Comparison of ENCODE assay signal across 8 mouse cellular contexts in genomic region chr3:152209967-152210634, GRCm38 (mm10). TPM values are rescaled to one million over a fixed set of nuclear protein-coding genes. Genes with fewer than 3 reads are reported as not detected.
DNase-seq lines count a peak whose midpoint lies in the region; ATAC-seq lines count a peak whose summit lies in the region.

Gene Dnajb4 (minus strand): TSS chr3:152210302.
Gene Fubp1 (plus strand): TSS chr3:152210422.

- H3K9ac ChIP-seq in hindbrain, embryonic 15.5 days = peak within 1 kb of the TSS; percentile 100

- H3K4me1 ChIP-seq in hindbrain, embryonic 15.5 days (replicated peaks) = peaks cover 34% of the 10 kb centered on the region

- no peaks in the 10 kb centered on the region for H3K36me3 ChIP-seq in hindbrain, embryonic 15.5 days

- H3K27me3 ChIP-seq in hindbrain, embryonic 15.5 days = no peaks in the 10 kb centered on the region

- peak within 1 kb of the TSS; percentile 79 for H3K4me2 ChIP-seq in hindbrain, embryonic 15.5 days

- under 1% methylated on average over 84 of the region's 85 CpGs for WGBS in hindbrain, embryonic 15.5 days

- peak within 1 kb of the TSS; percentile 99 for H3K4me3 ChIP-seq in hindbrain, embryonic 15.5 days

- H3K9me3 ChIP-seq in hindbrain, embryonic 15.5 days = no peaks in the 10 kb centered on the region

- H3K27ac ChIP-seq in hindbrain, embryonic 15.5 days (replicated peaks) = peak within 1 kb of the TSS; percentile 100

- peak; percentile 97 for ATAC-seq in hindbrain, embryonic 15.5 days (ENCODE audit: low FRiP score, low read depth)

- peak; percentile 98 for DNase-seq in R1 (ENCODE audit: low read depth, low spot score)
- DNase-seq in cerebellum, postnatal 25 days = peak; percentile 100
- DNase-seq in frontal cortex, postnatal 36 days (ENCODE audit: low spot score in 2 of 2) = peak; percentile 100
- peak; percentile 98 for DNase-seq in left cerebral cortex, adult 11 months (ENCODE audit: low spot score)
- DNase-seq in lung, postnatal 4 days = peak; percentile 99 to 100
- DNase-seq in retina, postnatal 7 days (ENCODE audit: low read depth, low spot score) = peak; percentile 98
- peak; percentile 100 for DNase-seq in urinary bladder, adult 2 months (ENCODE audit: low spot score)

RNA-seq across cellular contexts. Expression of gene Dnajb4, which starts in this region (rescaled TPM):
- polyA plus RNA-seq in hindbrain, embryonic 15.5 days (2015; fragmentation: Nextera tagmentation; extraction: Ambion mirVana) = 42.4 and 42.5 TPM in 2 replicates
- polyA plus RNA-seq in urinary bladder, adult 2 months (2012; rRNA removed) = 38.7 and 39.3 TPM in 2 replicates

RNA-seq across cellular contexts. Expression of gene Fubp1, which starts in this region (rescaled TPM):
- polyA plus RNA-seq in hindbrain, embryonic 15.5 days (2015; fragmentation: Nextera tagmentation; extraction: Ambion mirVana) = 201 and 208 TPM in 2 replicates
- 57.6 and 74.3 TPM in 2 replicates for polyA plus RNA-seq in urinary bladder, adult 2 months (2012; rRNA removed)

Comparison
In these comparisons a context has a peak if more than half of its experiments do, and no peak if none do; other contexts are left out.
1. Peak in every context shown above with its lines: DNase-seq, ATAC-seq, H3K4me3 ChIP-seq and H3K27ac ChIP-seq.